Mouse (Mus musculus): Measurements from ENCODE around the gene Hnf1b. TPM values are rescaled to one million over a fixed set of nuclear protein-coding genes. Genes with fewer than 3 reads are reported as not detected.
A peak's percentile ranks its signal among the peaks of the same experiment; 100 is the strongest.

Gene Hnf1b
- polyA plus RNA-seq, 1 experiment from 2014 or later = not detected

DNA sequence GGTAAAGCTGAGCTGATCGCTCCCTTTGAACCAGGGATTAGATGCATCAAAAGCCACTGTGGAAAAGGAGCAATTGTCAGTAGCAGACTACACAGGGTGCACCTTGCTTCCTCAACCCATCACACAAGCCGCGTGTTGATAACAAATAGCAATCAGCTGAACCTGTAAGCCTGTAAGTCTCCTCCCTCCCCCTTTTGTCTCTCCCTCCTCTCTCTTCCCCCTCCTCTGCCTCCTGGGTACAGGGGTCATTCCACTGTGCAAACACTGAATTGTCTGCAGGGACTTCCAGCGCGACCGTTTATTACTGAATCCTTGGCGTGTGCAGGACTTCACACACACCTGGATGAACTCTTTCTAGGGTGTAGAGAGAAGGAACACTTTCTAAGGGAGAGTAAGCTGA is 58.5 kb downstream of the Hnf1b start:
- 31% methylated on average over 7 of the region's 7 CpGs for WGBS
- no peak for DNase-seq (ENCODE audit: low spot score)
- Histone ChIP-seq H3K9ac (replicated peaks; ENCODE audit: low read length) (no peak overlapping the region), H3K4me1 (ENCODE audit: control insufficient read depth, insufficient read depth, low read length) (no peaks in the 10 kb centered on the region), H3K4me2 (ENCODE audit: low read depth, low read length) (no peak overlapping the region), H3K4me3 (ENCODE audit: low read depth, low read length) (no peak overlapping the region), H3K27me3 (ENCODE audit: control insufficient read depth, insufficient read depth, low read length) (no peaks in the 10 kb centered on the region), H3K36me3 (replicated peaks; ENCODE audit: control insufficient read depth, insufficient read depth, low read depth, low read length) (no peaks in the 10 kb centered on the region), H3K9me3 (replicated peaks; ENCODE audit: control insufficient read depth, low read length) (no peaks in the 10 kb centered on the region), H3K27ac (replicated peaks; ENCODE audit: low read depth, low read length) (no peak overlapping the region)
- no peak for ATAC-seq (replicated peaks; ENCODE audit: insufficient number of reproducible peaks, low FRiP score, low TSS enrichment, low read depth)

DNA sequence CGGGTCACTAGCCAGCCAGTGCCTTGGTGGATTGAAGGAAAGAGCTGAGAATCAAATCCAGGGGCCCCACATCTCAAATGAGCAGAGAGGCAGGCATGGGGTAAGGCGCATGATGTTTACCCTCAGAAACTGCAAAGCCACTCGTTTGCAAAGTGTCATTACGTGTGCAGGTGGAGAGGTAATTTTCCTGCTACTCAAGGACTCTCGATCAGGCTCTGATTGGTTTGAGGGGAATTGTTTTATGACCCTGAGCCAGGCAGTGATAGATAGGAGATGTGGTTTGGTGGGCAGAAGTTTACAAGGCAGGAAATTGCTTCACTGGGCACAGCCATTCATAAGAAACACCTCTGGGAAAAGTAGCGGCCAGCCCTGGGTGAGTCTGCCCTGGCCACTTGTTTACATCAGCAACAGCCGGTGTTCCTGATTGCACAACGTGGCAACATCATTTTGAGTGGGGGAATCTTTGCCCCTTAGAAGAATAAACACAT is 64.0 kb downstream of the Hnf1b start:
- Histone ChIP-seq H3K9ac (replicated peaks; ENCODE audit: low read length) (no peak overlapping the region), H3K4me1 (ENCODE audit: control insufficient read depth, insufficient read depth, low read length) (no peaks in the 10 kb centered on the region), H3K36me3 (replicated peaks; ENCODE audit: control insufficient read depth, insufficient read depth, low read depth, low read length) (no peaks in the 10 kb centered on the region), H3K27ac (replicated peaks; ENCODE audit: low read depth, low read length) (no peak overlapping the region), H3K4me3 (ENCODE audit: low read depth, low read length) (no peak overlapping the region), H3K27me3 (ENCODE audit: control insufficient read depth, insufficient read depth, low read length) (no peaks in the 10 kb centered on the region), H3K4me2 (ENCODE audit: low read depth, low read length) (no peak overlapping the region), H3K9me3 (replicated peaks; ENCODE audit: control insufficient read depth, low read length) (no peaks in the 10 kb centered on the region)
- no peak for ATAC-seq (replicated peaks; ENCODE audit: insufficient number of reproducible peaks, low FRiP score, low TSS enrichment, low read depth)
- DNase-seq (ENCODE audit: low spot score) = no peak
- 72% methylated on average over 8 of the region's 8 CpGs for WGBS

GRCm38 (mm10) chr11:83914501-83914900 is 64.6 kb downstream of the Hnf1b start:
- H3K27ac ChIP-seq (replicated peaks; ENCODE audit: low read depth, low read length) = no peak overlapping the region
- DNase-seq (ENCODE audit: low spot score) = no peak
- no peaks in the 10 kb centered on the region for H3K36me3 ChIP-seq (replicated peaks; ENCODE audit: control insufficient read depth, insufficient read depth, low read depth, low read length)
- no peaks in the 10 kb centered on the region for H3K4me1 ChIP-seq (ENCODE audit: control insufficient read depth, insufficient read depth, low read length)
- H3K27me3 ChIP-seq (ENCODE audit: control insufficient read depth, insufficient read depth, low read length) = no peaks in the 10 kb centered on the region
- 86% methylated on average over 4 of the region's 4 CpGs for WGBS
- H3K4me3 ChIP-seq (ENCODE audit: low read depth, low read length) = no peak overlapping the region
- no peaks in the 10 kb centered on the region for H3K9me3 ChIP-seq (replicated peaks; ENCODE audit: control insufficient read depth, low read length)
- no peak overlapping the region for H3K4me2 ChIP-seq (ENCODE audit: low read depth, low read length)
- ATAC-seq (replicated peaks; ENCODE audit: insufficient number of reproducible peaks, low FRiP score, low TSS enrichment, low read depth) = no peak
- H3K9ac ChIP-seq (replicated peaks; ENCODE audit: low read length) = no peak overlapping the region

GRCm38 (mm10) chr11:83922600-83922999 is 72.7 kb downstream of the Hnf1b start:
- H3K27me3 ChIP-seq (ENCODE audit: control insufficient read depth, insufficient read depth, low read length) = no peaks in the 10 kb centered on the region

GRCm38 (mm10) chr11:83927097-83927496 is 77.2 kb downstream of the Hnf1b start:
- Histone ChIP-seq H3K27me3 (ENCODE audit: control insufficient read depth, insufficient read depth, low read length) (no peaks in the 10 kb centered on the region), H3K4me2 (ENCODE audit: low read depth, low read length) (no peak overlapping the region), H3K27ac (replicated peaks; ENCODE audit: low read depth, low read length) (no peak overlapping the region), H3K9me3 (replicated peaks; ENCODE audit: control insufficient read depth, low read length) (no peaks in the 10 kb centered on the region), H3K9ac (replicated peaks; ENCODE audit: low read length) (no peak overlapping the region), H3K4me1 (ENCODE audit: control insufficient read depth, insufficient read depth, low read length) (no peaks in the 10 kb centered on the region), H3K4me3 (ENCODE audit: low read depth, low read length) (no peak overlapping the region), H3K36me3 (replicated peaks; ENCODE audit: control insufficient read depth, insufficient read depth, low read depth, low read length) (no peaks in the 10 kb centered on the region)
- no peak for ATAC-seq (replicated peaks; ENCODE audit: insufficient number of reproducible peaks, low FRiP score, low TSS enrichment, low read depth)
- WGBS = 54% methylated on average over 3 of the region's 3 CpGs
- DNase-seq (ENCODE audit: low spot score) = peak; percentile 29

More at GRCm38 (mm10) chr11:83922600-83922999, 72.7 kb downstream of the Hnf1b start:
- WGBS = 59% methylated on average over 2 of the region's 2 CpGs
- Histone ChIP-seq H3K4me3 (ENCODE audit: low read depth, low read length) (no peak overlapping the region), H3K9ac (replicated peaks; ENCODE audit: low read length) (no peak overlapping the region), H3K9me3 (replicated peaks; ENCODE audit: control insufficient read depth, low read length) (no peaks in the 10 kb centered on the region), H3K27ac (replicated peaks; ENCODE audit: low read depth, low read length) (no peak overlapping the region), H3K4me1 (ENCODE audit: control insufficient read depth, insufficient read depth, low read length) (no peaks in the 10 kb centered on the region), H3K36me3 (replicated peaks; ENCODE audit: control insufficient read depth, insufficient read depth, low read depth, low read length) (no peaks in the 10 kb centered on the region), H3K4me2 (ENCODE audit: low read depth, low read length) (no peak overlapping the region)
- ATAC-seq (replicated peaks; ENCODE audit: insufficient number of reproducible peaks, low FRiP score, low TSS enrichment, low read depth) (no peak), DNase-seq (ENCODE audit: low spot score) (no peak)

- H3K9ac ChIP-seq (replicated peaks; ENCODE audit: low read length) = no peak overlapping the region
- H3K4me3 ChIP-seq (ENCODE audit: low read depth, low read length) = no peak overlapping the region
- no peaks in the 10 kb centered on the region for H3K9me3 ChIP-seq (replicated peaks; ENCODE audit: control insufficient read depth, low read length)
- 79% methylated on average over 10 of the region's 10 CpGs for WGBS
- H3K4me1 ChIP-seq (ENCODE audit: control insufficient read depth, insufficient read depth, low read length) = no peaks in the 10 kb centered on the region
- H3K27ac ChIP-seq (replicated peaks; ENCODE audit: low read depth, low read length) = no peak overlapping the region
- ATAC-seq (replicated peaks; ENCODE audit: insufficient number of reproducible peaks, low FRiP score, low TSS enrichment, low read depth) (no peak), DNase-seq (ENCODE audit: low spot score) (no peak)
- H3K36me3 ChIP-seq (replicated peaks; ENCODE audit: control insufficient read depth, insufficient read depth, low read depth, low read length) = no peaks in the 10 kb centered on the region
- no peaks in the 10 kb centered on the region for H3K27me3 ChIP-seq (ENCODE audit: control insufficient read depth, insufficient read depth, low read length)
- H3K4me2 ChIP-seq (ENCODE audit: low read depth, low read length) = no peak overlapping the region
These were observed 82.7 kb downstream of the Hnf1b start for GRCm38 (mm10) chr11:83932506-83933106.

DNA sequence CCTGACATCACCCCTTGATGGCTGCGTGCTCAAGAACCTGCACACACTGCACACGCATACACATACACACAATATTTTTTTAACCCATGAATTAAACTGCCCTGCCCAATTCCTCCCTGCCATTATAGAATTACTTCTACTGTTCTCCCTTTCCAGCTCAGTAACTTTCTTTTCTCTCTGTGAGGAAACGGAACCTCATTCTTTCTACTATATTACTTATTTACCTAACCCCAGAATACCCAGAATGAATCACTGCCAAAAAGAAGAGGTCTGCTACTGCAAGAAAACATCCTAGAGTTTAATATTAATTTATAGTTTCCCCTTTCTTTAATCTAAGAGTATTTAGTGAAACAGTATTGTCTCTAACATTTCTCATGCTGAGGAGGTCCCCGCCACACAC is 83.5 kb downstream of the Hnf1b start:
- 88% methylated on average over 4 of the region's 4 CpGs for WGBS

DNA sequence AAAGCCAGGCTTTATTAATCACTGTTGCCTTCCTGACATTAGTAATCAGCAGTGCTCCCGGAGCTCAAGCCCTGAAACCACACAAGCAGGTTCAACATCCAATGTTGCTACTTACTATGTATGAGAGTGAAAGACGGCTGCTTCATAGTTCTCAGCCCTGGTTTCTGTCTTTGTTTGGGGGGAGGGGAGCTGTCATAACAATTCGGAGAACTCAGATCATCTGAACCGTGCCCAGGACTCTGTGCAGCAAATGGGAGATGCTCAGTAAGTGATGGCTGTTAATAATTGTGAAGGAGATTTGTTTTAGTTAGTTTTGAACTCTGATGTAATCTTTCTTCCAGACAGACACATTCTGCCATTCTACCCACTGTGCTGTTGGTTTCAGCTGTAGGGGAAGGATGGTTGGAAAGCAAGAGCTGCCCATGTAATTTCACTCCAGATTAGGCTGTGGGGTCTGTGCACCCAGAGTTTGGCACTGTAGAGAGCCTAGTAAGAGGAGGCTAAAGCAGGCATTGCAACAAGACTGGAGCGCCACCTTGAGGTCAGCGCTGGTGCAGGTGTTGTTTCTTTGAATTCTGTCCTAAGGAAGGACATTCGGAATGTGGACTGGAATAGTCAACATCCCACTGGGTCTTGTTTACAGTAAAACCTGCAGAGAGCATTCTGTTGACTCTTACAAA is 86.3 kb downstream of the Hnf1b start:
- Histone ChIP-seq H3K27me3 (ENCODE audit: control insufficient read depth, insufficient read depth, low read length) (no peaks in the 10 kb centered on the region), H3K4me2 (ENCODE audit: low read depth, low read length) (no peak overlapping the region), H3K9me3 (replicated peaks; ENCODE audit: control insufficient read depth, low read length) (no peaks in the 10 kb centered on the region), H3K4me1 (ENCODE audit: control insufficient read depth, insufficient read depth, low read length) (no peaks in the 10 kb centered on the region), H3K9ac (replicated peaks; ENCODE audit: low read length) (no peak overlapping the region), H3K27ac (replicated peaks; ENCODE audit: low read depth, low read length) (no peak overlapping the region), H3K4me3 (ENCODE audit: low read depth, low read length) (no peak overlapping the region), H3K36me3 (replicated peaks; ENCODE audit: control insufficient read depth, insufficient read depth, low read depth, low read length) (no peaks in the 10 kb centered on the region)
- WGBS = 20% methylated on average over 7 of the region's 7 CpGs
- ATAC-seq (replicated peaks; ENCODE audit: insufficient number of reproducible peaks, low FRiP score, low TSS enrichment, low read depth) (no peak), DNase-seq (ENCODE audit: low spot score) (peak; percentile 87)

More for the DNA sequence above, 83.5 kb downstream of the Hnf1b start:
- DNase-seq (ENCODE audit: low spot score) = no peak
- no peaks in the 10 kb centered on the region for H3K27me3 ChIP-seq (ENCODE audit: control insufficient read depth, insufficient read depth, low read length)
- no peaks in the 10 kb centered on the region for H3K4me1 ChIP-seq (ENCODE audit: control insufficient read depth, insufficient read depth, low read length)
- no peak overlapping the region for H3K27ac ChIP-seq (replicated peaks; ENCODE audit: low read depth, low read length)
- no peak for ATAC-seq (replicated peaks; ENCODE audit: insufficient number of reproducible peaks, low FRiP score, low TSS enrichment, low read depth)
- H3K36me3 ChIP-seq (replicated peaks; ENCODE audit: control insufficient read depth, insufficient read depth, low read depth, low read length) = no peaks in the 10 kb centered on the region
- no peak overlapping the region for H3K9ac ChIP-seq (replicated peaks; ENCODE audit: low read length)
- no peak overlapping the region for H3K4me2 ChIP-seq (ENCODE audit: low read depth, low read length)
- H3K9me3 ChIP-seq (replicated peaks; ENCODE audit: control insufficient read depth, low read length) = no peaks in the 10 kb centered on the region
- no peak overlapping the region for H3K4me3 ChIP-seq (ENCODE audit: low read depth, low read length)

All from embryonic facial prominence, embryonic 11.5 days (tissue).